Mouse (Mus musculus) CD4-positive, CD25-positive, alpha-beta regulatory T cell, adult 4 months (primary cell): ENCODE measurements around the gene Tceanc2. TPM values are rescaled to one million over a fixed set of nuclear protein-coding genes. Genes with fewer than 3 reads are reported as not detected.

Experiments used
- ATAC-seq: one replicate; pipeline ENCODE4 v1.8.0; 2017
- polyA plus RNA-seq, 2 experiments: library from polyadenylated mRNA; unstranded; fragments of 100-300 nt; shearing (Covaris generic); gene quantifications; one replicate each; pipeline ENCODE4 v1.2.1; 2017

The Tceanc2 gene
- polyA plus RNA-seq, 2 experiments from 2014 or later, result 19.4 to 19.8 TPM

GRCm38 (mm10) chr4:107178182-107178829 is 610 bp downstream of the Tceanc2 start, which contains the start of gene Tmem59:
Tmem59 (plus strand) TSS chr4:107178399.
- peak; percentile 87 for ATAC-seq

- no peak for ATAC-seq
These were observed 1.4 kb downstream of the Tceanc2 start for GRCm38 (mm10) chr4:107177506-107177905.

- no peak for ATAC-seq
These were observed 11.1 kb downstream of the Tceanc2 start for GRCm38 (mm10) chr4:107167798-107168197.

GRCm38 (mm10) chr4:107166700-107167099 is 12.2 kb downstream of the Tceanc2 start:
- ATAC-seq, result no peak

GRCm38 (mm10) chr4:107163756-107164587 is 14.9 kb downstream of the Tceanc2 start:
- peak; percentile 99 for ATAC-seq

GRCm38 (mm10) chr4:107163341-107163740 is 15.6 kb downstream of the Tceanc2 start:
- ATAC-seq, result no peak

DNA sequence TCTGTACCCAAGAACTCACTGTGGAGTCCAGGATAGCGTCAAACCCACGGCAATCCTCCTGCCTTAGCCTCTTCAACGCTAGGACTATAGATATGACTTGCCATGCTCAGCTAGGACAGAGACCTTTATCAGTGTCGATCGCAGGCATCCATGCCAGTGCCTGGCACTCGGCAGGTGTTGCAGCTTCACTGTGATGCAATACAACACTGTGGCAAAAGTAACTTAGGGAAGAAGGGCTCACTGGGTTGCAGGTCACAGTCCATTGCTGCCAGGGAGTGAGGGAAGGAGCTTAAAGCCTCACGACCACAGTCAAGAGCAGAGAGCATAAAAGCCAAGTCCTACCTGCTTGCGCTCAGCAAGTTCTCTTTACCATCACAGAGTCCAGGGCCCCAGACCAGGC is 18.7 kb downstream of the Tceanc2 start:
- no peak for ATAC-seq

- no peak for ATAC-seq
These were observed 19.6 kb downstream of the Tceanc2 start for GRCm38 (mm10) chr4:107159166-107159773.

- ATAC-seq, result no peak
These were observed 21.9 kb downstream of the Tceanc2 start for GRCm38 (mm10) chr4:107156983-107157401.

GRCm38 (mm10) chr4:107152571-107152970 is 26.3 kb downstream of the Tceanc2 start:
- ATAC-seq, result no peak

DNA sequence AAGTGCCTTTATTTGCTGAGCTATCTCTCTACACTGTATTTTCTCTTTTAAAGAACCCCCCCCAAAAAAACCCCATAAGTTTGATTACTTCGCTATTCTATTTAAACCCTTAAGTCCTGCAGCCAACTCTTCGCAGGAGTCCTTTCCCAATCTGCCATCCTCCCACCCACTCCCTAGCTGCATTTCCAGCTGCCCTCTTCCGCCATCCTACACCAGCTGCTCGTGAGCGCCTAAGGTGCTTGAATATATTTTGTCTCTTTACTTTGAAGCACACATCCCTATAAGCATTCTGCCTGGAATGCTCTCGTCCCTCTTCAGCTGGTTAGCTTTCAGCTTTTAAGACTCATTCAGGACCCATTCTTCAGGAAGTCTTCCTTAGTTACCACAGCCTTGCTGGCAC is 27.9 kb downstream of the Tceanc2 start:
- ATAC-seq, result no peak

GRCm38 (mm10) chr4:107143511-107143910 is 35.4 kb downstream of the Tceanc2 start:
- no peak for ATAC-seq

- ATAC-seq, result no peak
These were observed 38.9 kb downstream of the Tceanc2 start for GRCm38 (mm10) chr4:107139836-107140631.

- no peak for ATAC-seq
These were observed 39.7 kb downstream of the Tceanc2 start for GRCm38 (mm10) chr4:107138948-107139835.

- no peak for ATAC-seq
These were observed 42.4 kb downstream of the Tceanc2 start for GRCm38 (mm10) chr4:107136531-107136930.

DNA sequence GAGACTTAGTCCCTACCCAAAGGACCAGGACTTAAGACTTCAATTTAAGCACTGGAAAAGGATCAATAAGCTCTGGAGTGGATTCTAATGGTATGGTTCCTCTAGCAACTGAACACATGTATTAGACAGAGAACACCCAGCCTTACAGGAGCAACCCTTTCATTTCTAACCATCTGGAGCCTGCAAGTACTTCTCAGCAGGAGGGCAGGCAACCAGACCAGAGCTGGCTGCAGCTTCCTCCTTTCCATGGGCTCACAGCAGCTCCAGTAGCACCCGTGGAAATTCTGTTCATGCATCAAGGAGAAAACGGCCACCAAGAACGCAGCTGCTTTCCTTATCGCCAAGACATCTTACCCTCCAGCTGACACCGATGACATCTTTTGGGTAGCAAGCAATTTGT is 43.3 kb downstream of the Tceanc2 start:
- no peak for ATAC-seq

GRCm38 (mm10) chr4:107134891-107135290 is 44.0 kb downstream of the Tceanc2 start:
- no peak for ATAC-seq

GRCm38 (mm10) chr4:107130534-107130933 is 48.4 kb downstream of the Tceanc2 start:
- no peak for ATAC-seq

DNA sequence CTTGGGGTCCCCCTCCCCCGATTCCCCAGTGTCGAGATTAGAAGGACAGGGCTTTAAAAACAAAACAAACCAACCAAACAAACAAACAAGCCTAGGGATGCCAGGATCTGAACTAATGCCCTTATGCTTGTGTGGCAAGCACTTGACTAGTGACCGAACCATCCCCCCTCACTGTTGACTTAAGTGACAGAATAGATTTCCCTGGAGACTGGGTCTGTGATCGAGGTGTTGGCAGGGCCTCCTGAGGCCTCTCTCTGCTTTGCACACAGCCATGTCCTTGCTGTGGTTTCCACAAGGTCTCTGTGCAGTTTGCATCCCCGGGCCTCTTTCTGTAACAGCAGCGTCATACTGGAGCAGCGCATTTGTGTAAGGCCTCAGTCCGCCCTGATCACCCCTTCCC is 49.5 kb downstream of the Tceanc2 start:
- no peak for ATAC-seq

GRCm38 (mm10) chr4:107127901-107128669 is 50.8 kb downstream of the Tceanc2 start:
- no peak for ATAC-seq
